Mouse (Mus musculus): ENCODE measurements around the gene Myo1e. TPM values are rescaled to one million over a fixed set of nuclear protein-coding genes. Genes with fewer than 3 reads are reported as not detected.

The Myo1e gene
- polyA plus RNA-seq, 1 experiment from 2014 or later, result 5.3 TPM

GRCm38 (mm10) chr9:70226359-70226758 is 19.2 kb downstream of the Myo1e start:
- H3K27ac ChIP-seq, result no peak overlapping the region
- 86% methylated on average over 4 of the region's 4 CpGs for WGBS
- no peak overlapping the region for H3K4me3 ChIP-seq
- H3K9ac ChIP-seq, result no peak overlapping the region
- no peaks in the 10 kb centered on the region for H3K4me1 ChIP-seq
- no peaks in the 10 kb centered on the region for H3K27me3 ChIP-seq (replicated peaks)
- no peaks in the 10 kb centered on the region for H3K9me3 ChIP-seq
- no peak overlapping the region for H3K4me2 ChIP-seq
- no peaks in the 10 kb centered on the region for H3K36me3 ChIP-seq (replicated peaks)
- no peak for ATAC-seq (replicated peaks)

GRCm38 (mm10) chr9:70229823-70230222 is 22.7 kb downstream of the Myo1e start:
- H3K36me3 ChIP-seq (replicated peaks), result no peaks in the 10 kb centered on the region
- no peak overlapping the region for H3K4me2 ChIP-seq
- H3K27ac ChIP-seq, result no peak overlapping the region
- WGBS, result 82% methylated on average over 8 of the region's 8 CpGs
- H3K4me3 ChIP-seq, result no peak overlapping the region
- no peak for ATAC-seq (replicated peaks)
- no peaks in the 10 kb centered on the region for H3K9me3 ChIP-seq
- H3K4me1 ChIP-seq, result no peaks in the 10 kb centered on the region
- no peak overlapping the region for H3K9ac ChIP-seq
- no peaks in the 10 kb centered on the region for H3K27me3 ChIP-seq (replicated peaks)

- H3K4me3 ChIP-seq, result no peak overlapping the region
- no peak overlapping the region for H3K4me2 ChIP-seq
- 90% methylated on average over 10 of the region's 10 CpGs for WGBS
- H3K36me3 ChIP-seq (replicated peaks), result no peaks in the 10 kb centered on the region
- no peaks in the 10 kb centered on the region for H3K27me3 ChIP-seq (replicated peaks)
- no peak overlapping the region for H3K27ac ChIP-seq
- H3K9ac ChIP-seq, result no peak overlapping the region
- no peaks in the 10 kb centered on the region for H3K4me1 ChIP-seq
- no peak for ATAC-seq (replicated peaks)
- H3K9me3 ChIP-seq, result no peaks in the 10 kb centered on the region
Observed at GRCm38 (mm10) chr9:70232044-70233010, 25.2 kb downstream of the Myo1e start.

- Histone ChIP-seq H3K9ac (no peak overlapping the region), H3K27me3 (replicated peaks) (no peaks in the 10 kb centered on the region), H3K4me1 (no peaks in the 10 kb centered on the region), H3K9me3 (no peaks in the 10 kb centered on the region), H3K4me2 (no peak overlapping the region), H3K4me3 (no peak overlapping the region), H3K36me3 (replicated peaks) (no peaks in the 10 kb centered on the region), H3K27ac (no peak overlapping the region)
- ATAC-seq (replicated peaks), result no peak
- 80% methylated on average over 3 of the region's 3 CpGs for WGBS
Observed at GRCm38 (mm10) chr9:70237136-70237535, 30.0 kb downstream of the Myo1e start.

- Histone ChIP-seq H3K4me1 (no peaks in the 10 kb centered on the region), H3K36me3 (replicated peaks) (no peaks in the 10 kb centered on the region), H3K27ac (no peak overlapping the region), H3K4me3 (no peak overlapping the region), H3K9ac (no peak overlapping the region), H3K4me2 (no peak overlapping the region), H3K27me3 (replicated peaks) (no peaks in the 10 kb centered on the region), H3K9me3 (no peaks in the 10 kb centered on the region)
- ATAC-seq (replicated peaks), result no peak
- 68% methylated on average over 2 of the region's 2 CpGs for WGBS
Observed at GRCm38 (mm10) chr9:70237561-70237960, 30.4 kb downstream of the Myo1e start.

GRCm38 (mm10) chr9:70238391-70238790 is 31.2 kb downstream of the Myo1e start:
- Histone ChIP-seq H3K9ac (no peak overlapping the region), H3K27ac (no peak overlapping the region), H3K4me3 (no peak overlapping the region), H3K4me1 (no peaks in the 10 kb centered on the region), H3K4me2 (no peak overlapping the region), H3K9me3 (no peaks in the 10 kb centered on the region), H3K27me3 (replicated peaks) (no peaks in the 10 kb centered on the region), H3K36me3 (replicated peaks) (no peaks in the 10 kb centered on the region)
- no peak for ATAC-seq (replicated peaks)
- 95% methylated on average over 6 of the region's 6 CpGs for WGBS

- H3K36me3 ChIP-seq (replicated peaks), result no peaks in the 10 kb centered on the region
- H3K27me3 ChIP-seq (replicated peaks), result no peaks in the 10 kb centered on the region
- no peak overlapping the region for H3K27ac ChIP-seq
- no peak overlapping the region for H3K9ac ChIP-seq
- H3K9me3 ChIP-seq, result no peaks in the 10 kb centered on the region
- 85% methylated on average over 3 of the region's 3 CpGs for WGBS
- H3K4me1 ChIP-seq, result no peaks in the 10 kb centered on the region
- no peak for ATAC-seq (replicated peaks)
- H3K4me2 ChIP-seq, result no peak overlapping the region
- H3K4me3 ChIP-seq, result no peak overlapping the region
Observed at GRCm38 (mm10) chr9:70239229-70239628, 32.1 kb downstream of the Myo1e start.

- no peak overlapping the region for H3K4me2 ChIP-seq
- H3K36me3 ChIP-seq (replicated peaks), result no peaks in the 10 kb centered on the region
- no peak overlapping the region for H3K27ac ChIP-seq
- ATAC-seq (replicated peaks), result no peak
- H3K4me1 ChIP-seq, result no peaks in the 10 kb centered on the region
- no peaks in the 10 kb centered on the region for H3K27me3 ChIP-seq (replicated peaks)
- WGBS, result 83% methylated on average over 16 of the region's 16 CpGs
- no peak overlapping the region for H3K4me3 ChIP-seq
- no peaks in the 10 kb centered on the region for H3K9me3 ChIP-seq
- H3K9ac ChIP-seq, result no peak overlapping the region
Observed at GRCm38 (mm10) chr9:70240703-70241410, 33.7 kb downstream of the Myo1e start.

GRCm38 (mm10) chr9:70241411-70241961 is 34.3 kb downstream of the Myo1e start:
- Histone ChIP-seq H3K9ac (no peak overlapping the region), H3K9me3 (no peaks in the 10 kb centered on the region), H3K36me3 (replicated peaks) (no peaks in the 10 kb centered on the region), H3K4me2 (no peak overlapping the region), H3K27me3 (replicated peaks) (no peaks in the 10 kb centered on the region), H3K27ac (no peak overlapping the region), H3K4me1 (no peaks in the 10 kb centered on the region), H3K4me3 (no peak overlapping the region)
- 77% methylated on average over 8 of the region's 8 CpGs for WGBS
- ATAC-seq (replicated peaks), result no peak

GRCm38 (mm10) chr9:70242112-70242862 is 35.1 kb downstream of the Myo1e start:
- Histone ChIP-seq H3K36me3 (replicated peaks) (no peaks in the 10 kb centered on the region), H3K4me1 (no peaks in the 10 kb centered on the region), H3K9ac (no peak overlapping the region), H3K9me3 (no peaks in the 10 kb centered on the region), H3K27ac (no peak overlapping the region), H3K4me3 (no peak overlapping the region), H3K4me2 (no peak overlapping the region), H3K27me3 (replicated peaks) (no peaks in the 10 kb centered on the region)
- 91% methylated on average over 4 of the region's 4 CpGs for WGBS
- no peak for ATAC-seq (replicated peaks)

- 80% methylated on average over 8 of the region's 8 CpGs for WGBS
- Histone ChIP-seq H3K4me3 (no peak overlapping the region), H3K9ac (no peak overlapping the region), H3K27me3 (replicated peaks) (no peaks in the 10 kb centered on the region), H3K4me1 (no peaks in the 10 kb centered on the region), H3K9me3 (no peaks in the 10 kb centered on the region), H3K36me3 (replicated peaks) (no peaks in the 10 kb centered on the region), H3K4me2 (no peak overlapping the region), H3K27ac (no peak overlapping the region)
- no peak for ATAC-seq (replicated peaks)
Observed at GRCm38 (mm10) chr9:70243241-70243640, 36.1 kb downstream of the Myo1e start.

GRCm38 (mm10) chr9:70243708-70244107 is 36.6 kb downstream of the Myo1e start:
- Histone ChIP-seq H3K27me3 (replicated peaks) (no peaks in the 10 kb centered on the region), H3K9ac (no peak overlapping the region), H3K4me3 (no peak overlapping the region), H3K27ac (no peak overlapping the region), H3K9me3 (no peaks in the 10 kb centered on the region), H3K4me1 (no peaks in the 10 kb centered on the region), H3K36me3 (replicated peaks) (no peaks in the 10 kb centered on the region), H3K4me2 (no peak overlapping the region)
- 78% methylated on average over 2 of the region's 2 CpGs for WGBS
- no peak for ATAC-seq (replicated peaks)

Measured in midbrain, embryonic 15.5 days (tissue).